Mouse (Mus musculus) CH12.LX (cell line): ENCODE measurements around the gene Atrnl1. TPM values are rescaled to one million over a fixed set of nuclear protein-coding genes. Genes with fewer than 3 reads are reported as not detected.

ENCODE experiments used
- DNase-seq: peaks from one replicate; pipeline ENCODE4 v3.0.0-alpha.2; 2013; ENCODE audit errors: extremely low read depth
- H3K27ac ChIP-seq: 2 replicates; pipeline ENCODE4 v1.5.1; 2012; ENCODE audit warnings: low read depth, mild to moderate bottlenecking, control low read depth, moderate library complexity; ENCODE audit not compliant: insufficient read depth
- H3K27me3 ChIP-seq: replicated peaks from 2 replicates; pipeline ENCODE3; 2012; ENCODE audit warnings: inconsistent platforms
- H3K36me3 ChIP-seq, 2 experiments: replicated peaks in 1 of 2; 2 replicates each; pipeline versions ENCODE3 to v1.6.1; 2012; ENCODE audit warnings: inconsistent platforms in 1 of 2, low read length in 1 of 2, mild to moderate bottlenecking in 1 of 2, mixed read lengths in 1 of 2, moderate library complexity in 1 of 2; ENCODE audit not compliant: control insufficient read depth in 1 of 2, insufficient read depth in 1 of 2
- H3K4me1 ChIP-seq, 2 experiments: 2 replicates each; pipeline ENCODE4 v1.6.1; 2012; ENCODE audit warnings: inconsistent platforms in 1 of 2, moderate library complexity in 1 of 2; ENCODE audit not compliant: insufficient read depth in 2 of 2, control insufficient read depth in 1 of 2
- H3K4me2 ChIP-seq: 2 replicates; pipeline ENCODE4 v1.6.1; 2012; ENCODE audit warnings: low read depth, mild to moderate bottlenecking, control low read depth; ENCODE audit not compliant: poor library complexity, insufficient read depth, severe bottlenecking
- H3K4me3 ChIP-seq, 3 experiments: fragments of 150-350 bp in 1 of 3; sonication (generic) in 1 of 3; replicated peaks in 1 of 3; 2 replicates each; pipeline versions ENCODE3 to v1.5.1; 2011 to 2012; ENCODE audit warnings: low read depth in 2 of 3, low read length in 2 of 3, mild to moderate bottlenecking in 2 of 3, moderate library complexity in 2 of 3, control low read depth in 1 of 3, improper control_type of control experiment in 1 of 3, inconsistent platforms in 1 of 3, mixed read lengths in 1 of 3; ENCODE audit not compliant: poor library complexity in 1 of 3
- H3K79me2 ChIP-seq: replicated peaks from 2 replicates; pipeline ENCODE4 v1.6.1; 2012; ENCODE audit warnings: mild to moderate bottlenecking, moderate library complexity; ENCODE audit not compliant: control insufficient read depth, poor library complexity, insufficient read depth, severe bottlenecking; ENCODE audit errors: extremely low read depth
- H3K9ac ChIP-seq: 2 replicates; pipeline ENCODE4 v1.6.1; 2012; ENCODE audit warnings: low read depth, mild to moderate bottlenecking, control low read depth, moderate library complexity; ENCODE audit not compliant: insufficient read depth
- H3K9me3 ChIP-seq: replicated peaks from 2 replicates; pipeline ENCODE3; 2012; ENCODE audit warnings: low read length, inconsistent platforms, mixed read lengths
- ELF1 ChIP-seq: IDR thresholded peaks from 2 replicates; pipeline ENCODE4 v1.6.1; 2014; ENCODE audit warnings: low read depth, mild to moderate bottlenecking, inconsistent platforms, low read length, improper control_type of control experiment
- GABPA ChIP-seq: IDR thresholded peaks from 2 replicates; pipeline ENCODE4 v1.6.1; 2012; ENCODE audit warnings: low read depth, low read length, improper control_type of control experiment, inconsistent platforms; ENCODE audit not compliant: insufficient replicate concordance
- HCFC1 ChIP-seq: IDR thresholded peaks from 2 replicates; pipeline ENCODE4 v1.6.1; 2012; ENCODE audit warnings: low read depth, mild to moderate bottlenecking, inconsistent platforms, low read length, improper control_type of control experiment
- JUN ChIP-seq: IDR thresholded peaks from 2 replicates; pipeline ENCODE4 v1.6.1; 2011; ENCODE audit warnings: low read depth, mild to moderate bottlenecking, low read length, improper control_type of control experiment, moderate library complexity; ENCODE audit not compliant: insufficient read depth
- MAFK ChIP-seq: IDR thresholded peaks from 2 replicates; pipeline ENCODE4 v1.6.1; 2011; ENCODE audit warnings: low read length, improper control_type of control experiment; ENCODE audit not compliant: insufficient replicate concordance
- MAX ChIP-seq: IDR thresholded peaks from 2 replicates; pipeline ENCODE4 v1.6.1; 2011; ENCODE audit warnings: low read length, improper control_type of control experiment
- MAZ ChIP-seq: IDR thresholded peaks from 2 replicates; pipeline ENCODE4 v1.6.1; 2012; ENCODE audit warnings: low read depth, mild to moderate bottlenecking, inconsistent platforms, low read length, improper control_type of control experiment, moderate library complexity
- MEF2A ChIP-seq: IDR thresholded peaks from 2 replicates; pipeline ENCODE4 v1.6.1; 2014; ENCODE audit warnings: low read depth, mild to moderate bottlenecking, inconsistent platforms, low read length, improper control_type of control experiment, borderline replicate concordance
- MXI1 ChIP-seq: IDR thresholded peaks from 2 replicates; pipeline ENCODE4 v1.6.1; 2011; ENCODE audit warnings: mild to moderate bottlenecking, low read depth, low read length, improper control_type of control experiment
- PAX5 ChIP-seq: IDR thresholded peaks from 2 replicates; pipeline ENCODE4 v1.6.1; 2012; ENCODE audit warnings: low read length, inconsistent platforms, mixed read lengths
- POLR2A ChIP-seq: IDR thresholded peaks from 2 replicates; pipeline ENCODE4 v1.6.1; 2011; ENCODE audit warnings: low read depth, mild to moderate bottlenecking, improper control_type of control experiment, low read length
- RAD21 ChIP-seq: IDR thresholded peaks from 2 replicates; pipeline ENCODE4 v1.6.1; 2011; ENCODE audit warnings: low read depth, mild to moderate bottlenecking, low read length, improper control_type of control experiment, moderate library complexity
- SIN3A ChIP-seq: IDR thresholded peaks from 2 replicates; pipeline ENCODE4 v1.6.1; 2012; ENCODE audit warnings: low read length, improper control_type of control experiment, inconsistent platforms
- SMC3 ChIP-seq: IDR thresholded peaks from 2 replicates; pipeline ENCODE4 v1.6.1; 2011; ENCODE audit warnings: low read depth, low read length, improper control_type of control experiment
- TCF12 ChIP-seq: IDR thresholded peaks from 2 replicates; pipeline ENCODE4 v1.6.1; 2014; ENCODE audit warnings: low read depth, mild to moderate bottlenecking, inconsistent platforms, low read length, improper control_type of control experiment
- UBTF ChIP-seq: IDR thresholded peaks from 2 replicates; pipeline ENCODE4 v1.6.1; 2012; ENCODE audit warnings: low read depth, mild to moderate bottlenecking, inconsistent platforms, low read length, improper control_type of control experiment, moderate library complexity
- USF1 ChIP-seq: IDR thresholded peaks from 2 replicates; pipeline ENCODE4 v1.6.1; 2014; ENCODE audit warnings: low read depth, mild to moderate bottlenecking, inconsistent platforms, low read length, improper control_type of control experiment
- USF2 ChIP-seq: conservative IDR thresholded peaks from 2 replicates; pipeline ENCODE4 v1.6.1; 2011; ENCODE audit warnings: low read depth, low read length, improper control_type of control experiment
- dilution Hi-C: fragments of 300-500 bp; cut with MboI; formaldehyde crosslinking; loops from 2 replicates; pipeline ENCODE4 v1.14.3; 2020; ENCODE audit warnings: low sequenced_read_pairs; ENCODE audit not compliant: extremely low pct_unique_long_range_greater_than_20kb, extremely low pct_ligation_motif_present
- in situ Hi-C: fragments of 300-500 bp; cut with MboI; formaldehyde crosslinking; loops from 3 replicates; pipeline ENCODE4 v1.14.3; 2019; ENCODE audit warnings: low sequenced_read_pairs, low pct_ligation_motif_present, low pct_unique_long_range_greater_than_20kb, mixed read lengths
- polyA plus RNA-seq: library from polyadenylated mRNA; unstranded; fragments of >175 nt; gene quantifications from 2 replicates; pipeline ENCODE4 v1.2.1, GENCODE M21; 2012; ENCODE audit warnings: low read depth; ENCODE audit not compliant: insufficient read length
- total RNA-seq, 2 experiments: library from RNA; depleted of rRNA; stranded (reverse); fragments of 300-350 nt in 1 of 2; fragments of >200 nt in 1 of 2; gene quantifications; 2 replicates each; pipeline ENCODE4 v1.2.3; 2012 to 2014

Gene Atrnl1
- total and polyA plus RNA-seq, 3 experiments: 1.9 TPM

GRCm38 (mm10) chr19:57627251-57627650, 16.4 kb downstream of the Atrnl1 start:
- Histone ChIP-seq H3K9me3 (peaks cover 3% of the 10 kb centered on the region), H3K9ac (no peak overlapping the region), H3K4me3 (no peak overlapping the region), H3K36me3 (peaks cover 0 to 3% of the 10 kb centered on the region in 2 experiments), H3K4me1 (peaks cover 0 to 4% of the 10 kb centered on the region in 2 experiments; a peak in 1 of 4 replicates), H3K27ac (no peak overlapping the region), H3K79me2 (no peaks in the 10 kb centered on the region), H3K27me3 (no peaks in the 10 kb centered on the region), H3K4me2 (no peak overlapping the region)
- in situ Hi-C loops (no loop called here), dilution Hi-C loops (no loop called here)
- no peak for DNase-seq
- TF ChIP-seq JUN (peak; percentile 17; the same call in 1 of the 2 replicates), PAX5 (no peak)

- H3K79me2 ChIP-seq: 0 out of 2 replicates have a peak, but pooled peaks cover 2% of the 10 kb centered on the region
- H3K9me3 ChIP-seq: no peaks in the 10 kb centered on the region
- H3K4me3 ChIP-seq: no peak overlapping the region
- in situ Hi-C loops: loop anchor here (10.0 kb wide), 1 partner anchor 488 kb away; no protein-coding TSS in a partner anchor
- dilution Hi-C loops: no loop called here
- no peaks in the 10 kb centered on the region for H3K4me1 ChIP-seq
- no peaks in the 10 kb centered on the region for H3K27me3 ChIP-seq
- no peak overlapping the region for H3K4me2 ChIP-seq
- no peak overlapping the region for H3K27ac ChIP-seq
- no peak for DNase-seq
- H3K9ac ChIP-seq: no peak overlapping the region
- no peak for TF ChIP-seq USF2
- no peak for TF ChIP-seq UBTF
- TF ChIP-seq SIN3A: no peak
- TF ChIP-seq RAD21: no peak
- TF ChIP-seq JUN: no peak
- no peak for TF ChIP-seq MAFK
- TF ChIP-seq GABPA: no peak
- no peak for TF ChIP-seq HCFC1
- no peak for TF ChIP-seq MXI1
- TF ChIP-seq USF1: no peak
- no peak for TF ChIP-seq MAZ
- TF ChIP-seq POLR2A: no peak
- no peak for TF ChIP-seq SMC3
- no peak for TF ChIP-seq MEF2A
- TF ChIP-seq TCF12: no peak
- TF ChIP-seq ELF1: no peak
- TF ChIP-seq MAX: no peak
- H3K36me3 ChIP-seq: peaks cover 0 to 4% of the 10 kb centered on the region in 2 experiments
Observed at GRCm38 (mm10) chr19:57642536-57642935, 31.7 kb downstream of the Atrnl1 start.
